Mouse (Mus musculus) skeletal muscle tissue, adult 2 months (tissue): Measurements from ENCODE around the gene Mars.
A peak's percentile ranks its signal among the peaks of the same experiment; 100 is the strongest.

Experiments
- DNase-seq: peaks from one replicate; pipeline ENCODE4 v3.0.0-alpha.2; 2012; ENCODE audit warnings: low read depth, low spot score

The Mars gene

GRCm38 (mm10) chr10:127311476-127312355 lies at the start of gene Mars:
Mars (minus strand) TSS chr10:127311786.
- peak; percentile 96 for DNase-seq

- DNase-seq, result no peak
Observed at GRCm38 (mm10) chr10:127360714-127361113, 49.1 kb upstream of the Mars start.

- no peak for DNase-seq
Observed at GRCm38 (mm10) chr10:127355336-127355735, 43.8 kb upstream of the Mars start.

GRCm38 (mm10) chr10:127353909-127354895 lies 42.6 kb upstream of the Mars start, which contains the start of gene Inhbe:
Inhbe (minus strand) TSS chr10:127354411.
- peak; percentile 68 for DNase-seq

- no peak for DNase-seq
Observed at GRCm38 (mm10) chr10:127352766-127353165, 41.2 kb upstream of the Mars start.

- DNase-seq, result no peak
Observed at GRCm38 (mm10) chr10:127352187-127352586, 40.6 kb upstream of the Mars start.

- DNase-seq, result no peak
Observed at GRCm38 (mm10) chr10:127351719-127352118, 40.1 kb upstream of the Mars start.

GRCm38 (mm10) chr10:127351285-127351595 lies 39.7 kb upstream of the Mars start:
- DNase-seq, result no peak

- DNase-seq, result peak; percentile 28
Observed at GRCm38 (mm10) chr10:127350594-127351284, 39.2 kb upstream of the Mars start.

- no peak for DNase-seq
Observed at GRCm38 (mm10) chr10:127349810-127350209, 38.2 kb upstream of the Mars start.

- DNase-seq, result no peak
Observed at GRCm38 (mm10) chr10:127348957-127349356, 37.4 kb upstream of the Mars start.

- DNase-seq, result no peak
Observed at GRCm38 (mm10) chr10:127346173-127346572, 34.6 kb upstream of the Mars start.

- no peak for DNase-seq
Observed at GRCm38 (mm10) chr10:127343029-127343428, 31.4 kb upstream of the Mars start.

- peak; percentile 76 for DNase-seq
Observed at GRCm38 (mm10) chr10:127341891-127342639, 30.5 kb upstream of the Mars start, which contains the start of gene Gli1. Gli1 (minus strand) TSS chr10:127341974.

- DNase-seq, result no peak
Observed at GRCm38 (mm10) chr10:127341360-127341690, 29.7 kb upstream of the Mars start.

- DNase-seq, result no peak
Observed at GRCm38 (mm10) chr10:127340577-127341359, 29.2 kb upstream of the Mars start.

- peak; percentile 44 for DNase-seq
Observed at GRCm38 (mm10) chr10:127339683-127340576, 28.3 kb upstream of the Mars start.

GRCm38 (mm10) chr10:127338930-127339682 lies 27.5 kb upstream of the Mars start:
- DNase-seq, result peak; percentile 85
